Mouse (Mus musculus): ENCODE measurements around the gene Rbms3. TPM values are rescaled to one million over a fixed set of nuclear protein-coding genes. Genes with fewer than 3 reads are reported as not detected.

Gene Rbms3
- total RNA-seq, 2 experiments from 2014 or later = 10.9 to 11.6 TPM

- intact Hi-C loops (cut with DNase I) = no loop called here
- DNase-seq = no peak
These were observed 354.9 kb downstream of the Rbms3 start for GRCm38 (mm10) chr9:117274846-117275245.

GRCm38 (mm10) chr9:117259614-117260013 is 370.1 kb downstream of the Rbms3 start:
- intact Hi-C loops (cut with DNase I) = no loop called here
- no peak for DNase-seq

DNA sequence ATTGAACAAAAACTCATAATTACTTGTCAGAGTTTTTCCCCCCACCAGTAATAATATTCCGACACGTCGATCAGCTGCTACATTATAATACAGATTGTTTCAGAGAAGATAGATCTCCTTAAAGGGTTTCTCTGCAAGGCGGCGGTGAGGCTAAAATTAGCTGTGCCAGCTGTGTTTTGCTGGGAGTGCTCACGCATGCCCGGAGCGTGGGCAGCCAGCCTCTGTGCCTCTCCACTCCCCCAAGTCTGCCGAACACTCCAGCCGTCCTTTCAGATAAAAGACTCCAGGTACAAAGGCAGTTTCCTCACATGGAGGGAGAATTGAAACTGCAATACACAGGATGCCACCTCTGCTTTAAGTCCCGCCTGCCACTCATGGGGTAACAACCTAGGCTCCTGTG is 376.4 kb downstream of the Rbms3 start:
- peak; percentile 25 to 26 for DNase-seq
- intact Hi-C loops (cut with DNase I) = loop anchor here (5.0 kb wide), 3 partner anchors 61 to 191 kb away; no protein-coding TSS in a partner anchor

DNA sequence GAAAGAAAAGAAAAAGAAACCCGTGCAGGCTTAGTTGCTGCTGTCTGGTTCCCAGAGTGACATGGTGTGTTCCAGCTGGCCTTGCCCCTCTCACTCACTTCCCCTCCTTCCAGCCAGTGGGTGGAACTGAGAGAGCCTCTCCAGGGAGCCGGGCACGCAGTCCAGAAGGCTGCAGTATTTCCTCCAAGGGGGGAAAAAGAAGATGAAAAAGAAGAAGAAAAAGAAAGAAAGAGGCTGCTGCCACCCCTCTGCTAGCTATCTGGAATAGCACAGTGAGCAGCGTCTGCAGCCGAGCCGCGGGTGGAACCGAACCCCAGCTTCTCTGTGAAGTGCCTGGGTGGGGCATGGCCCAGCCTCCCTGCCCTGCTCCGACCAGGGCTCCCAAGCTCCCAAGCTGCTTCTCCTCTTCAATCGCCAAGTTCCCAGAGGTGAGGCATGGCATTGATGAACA is 377.3 kb downstream of the Rbms3 start:
- peak; percentile 60 to 69 for DNase-seq
- intact Hi-C loops (cut with DNase I) = loop anchor here (5.0 kb wide), 3 partner anchors 60 to 190 kb away; no protein-coding TSS in a partner anchor

DNA sequence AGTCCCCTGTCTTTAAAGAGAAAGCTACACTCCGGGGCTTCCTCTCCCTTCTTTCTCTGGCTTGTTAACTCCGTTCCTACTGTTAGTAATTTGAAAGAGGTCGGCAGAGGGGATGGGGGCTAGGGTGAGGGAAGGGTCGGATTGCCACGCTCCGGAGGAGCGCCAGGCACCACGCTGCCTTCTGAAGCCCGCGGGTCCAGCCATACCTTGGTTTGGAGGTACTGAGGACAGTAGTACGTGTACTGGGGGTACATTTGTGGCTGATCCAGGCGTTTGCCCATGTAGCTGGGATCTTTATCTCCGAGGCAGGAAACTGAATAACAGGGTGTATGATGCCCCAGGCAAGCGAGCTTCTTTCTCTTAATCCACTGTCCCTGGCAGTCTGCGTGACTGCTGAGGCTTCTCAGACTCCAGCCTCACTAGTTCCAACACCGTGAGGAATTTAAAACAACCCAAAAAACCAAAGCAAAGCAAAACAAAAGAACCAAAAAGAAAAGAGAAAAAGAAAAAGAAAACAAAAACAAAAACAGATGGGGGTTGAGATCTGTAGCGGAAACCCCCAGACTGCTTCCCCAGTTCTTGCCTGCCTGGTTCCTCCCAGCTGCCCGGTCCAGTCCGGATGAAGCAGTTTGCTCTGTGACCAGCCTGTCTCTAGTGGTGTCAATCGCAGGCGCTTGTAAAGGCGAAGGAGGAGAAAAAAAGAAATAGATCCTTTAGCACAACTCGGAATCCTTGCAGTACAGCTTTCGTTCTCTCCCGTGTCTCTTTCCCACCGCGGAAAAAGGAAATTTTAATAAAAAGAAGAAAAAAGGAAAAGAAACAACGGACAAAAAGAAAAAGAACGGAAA is 378.0 kb downstream of the Rbms3 start:
- DNase-seq = peak; percentile 52 to 53
- intact Hi-C loops (cut with DNase I) = loop anchor here (5.0 kb wide), 3 partner anchors 59 to 189 kb away; no protein-coding TSS in a partner anchor

- no peak for DNase-seq
- intact Hi-C loops (cut with DNase I) = loop anchor here (5.0 kb wide), 3 partner anchors 58 to 188 kb away; no protein-coding TSS in a partner anchor
These were observed 378.9 kb downstream of the Rbms3 start for GRCm38 (mm10) chr9:117250831-117251165.

DNA sequence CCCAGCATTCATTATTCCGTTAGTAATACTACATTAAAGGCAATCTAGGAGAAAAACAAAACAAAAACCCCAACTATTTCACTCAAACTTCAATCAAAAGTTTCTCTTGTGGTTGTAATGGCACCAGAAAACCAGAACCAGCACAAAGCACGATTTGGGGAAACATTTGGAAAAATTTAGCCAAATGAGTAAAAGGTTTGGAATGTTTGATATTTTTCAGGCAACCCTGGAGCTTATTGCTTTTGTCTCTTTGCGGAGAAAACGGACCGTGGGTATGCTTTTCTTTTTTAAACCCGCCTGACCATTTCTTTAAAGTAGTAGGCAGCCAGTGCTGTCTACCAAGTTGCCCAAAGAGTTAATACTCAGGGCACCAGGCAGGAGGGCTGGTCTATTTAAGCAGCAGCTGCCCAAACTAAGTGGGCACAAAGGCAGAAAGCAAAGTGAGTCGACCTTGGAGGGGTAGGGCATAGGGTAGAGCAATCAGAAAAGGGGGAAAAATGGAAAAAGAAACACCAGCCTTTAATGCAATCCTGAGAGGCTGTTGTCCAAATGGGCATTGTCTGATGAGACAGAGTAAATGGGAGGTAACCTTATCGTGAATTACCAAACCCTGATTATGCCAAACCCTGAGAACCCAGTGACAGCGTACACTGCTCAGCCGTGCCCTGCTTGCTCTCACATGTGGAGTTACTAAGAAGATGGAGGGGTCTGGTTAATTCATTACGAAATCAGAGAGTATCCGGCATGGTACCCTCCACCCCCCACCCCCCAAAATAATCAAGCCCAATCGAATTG is 379.5 kb downstream of the Rbms3 start:
- DNase-seq = peak in 1 of 2 experiments; percentile 21
- intact Hi-C loops (cut with DNase I) = loop anchor here (5.0 kb wide), 3 partner anchors 58 to 188 kb away; no protein-coding TSS in a partner anchor

- intact Hi-C loops (cut with DNase I) = no loop called here
- DNase-seq = peak in 1 of 2 experiments; percentile 16
These were observed 382.3 kb downstream of the Rbms3 start for GRCm38 (mm10) chr9:117247311-117247980.

DNA sequence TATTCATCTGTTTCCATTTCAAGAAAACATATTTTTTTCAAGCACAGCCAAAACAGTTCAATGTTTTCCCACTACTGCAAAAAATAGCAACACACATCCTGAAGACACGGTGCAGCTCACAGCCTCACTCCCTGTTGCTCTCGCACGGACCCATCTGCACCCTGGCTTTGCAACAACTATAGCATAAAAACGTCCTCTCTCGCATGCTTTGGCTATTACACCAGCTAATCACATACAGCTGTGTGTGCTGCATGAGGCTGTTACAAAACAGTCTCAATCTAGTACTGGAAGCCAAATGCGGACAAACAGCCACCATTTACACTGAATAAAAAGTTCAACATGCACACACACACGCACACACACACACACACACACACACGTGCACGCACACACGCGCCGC is 383.5 kb downstream of the Rbms3 start:
- intact Hi-C loops (cut with DNase I) = no loop called here
- DNase-seq = no peak

DNA sequence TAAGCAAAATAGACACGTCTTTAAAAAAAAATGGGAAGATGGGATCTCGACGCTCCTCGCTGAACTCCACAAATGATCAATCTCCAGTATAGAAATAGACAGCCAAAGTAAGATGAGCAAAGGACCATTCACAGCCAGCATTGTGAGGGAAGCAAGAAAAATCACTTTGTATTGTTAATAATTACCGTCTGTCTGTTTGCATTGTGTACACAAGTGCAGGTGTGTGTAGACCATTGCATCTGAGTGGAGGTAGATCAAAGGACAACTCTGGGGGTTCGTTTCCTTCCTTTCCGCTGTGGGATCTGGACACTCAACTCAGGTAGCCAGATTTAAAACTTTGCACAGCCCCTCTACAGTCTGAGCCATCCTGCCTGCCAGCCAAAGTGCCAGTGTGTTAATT is 386.3 kb downstream of the Rbms3 start:
- DNase-seq = no peak
- intact Hi-C loops (cut with DNase I) = no loop called here

DNA sequence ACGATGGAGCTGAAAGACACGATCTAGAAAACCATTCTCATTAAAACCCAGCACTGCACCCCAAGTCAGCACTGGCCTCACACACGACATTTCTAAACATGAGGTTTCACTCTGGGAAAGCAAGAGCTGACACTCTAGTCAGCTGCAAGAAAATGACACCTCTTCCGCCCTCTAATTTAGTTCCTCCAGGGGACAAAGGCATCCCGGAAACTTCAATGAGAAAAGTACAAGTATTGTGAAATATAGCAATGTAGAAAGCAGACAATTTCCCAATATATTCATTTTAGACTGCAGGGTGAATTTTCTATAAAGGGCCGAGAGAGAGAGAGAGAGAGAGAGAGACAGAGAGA is 395.0 kb downstream of the Rbms3 start:
- no peak for DNase-seq
- intact Hi-C loops (cut with DNase I) = no loop called here

GRCm38 (mm10) chr9:117234065-117234725 is 395.5 kb downstream of the Rbms3 start:
- intact Hi-C loops (cut with DNase I) = no loop called here
- DNase-seq = no peak

DNA sequence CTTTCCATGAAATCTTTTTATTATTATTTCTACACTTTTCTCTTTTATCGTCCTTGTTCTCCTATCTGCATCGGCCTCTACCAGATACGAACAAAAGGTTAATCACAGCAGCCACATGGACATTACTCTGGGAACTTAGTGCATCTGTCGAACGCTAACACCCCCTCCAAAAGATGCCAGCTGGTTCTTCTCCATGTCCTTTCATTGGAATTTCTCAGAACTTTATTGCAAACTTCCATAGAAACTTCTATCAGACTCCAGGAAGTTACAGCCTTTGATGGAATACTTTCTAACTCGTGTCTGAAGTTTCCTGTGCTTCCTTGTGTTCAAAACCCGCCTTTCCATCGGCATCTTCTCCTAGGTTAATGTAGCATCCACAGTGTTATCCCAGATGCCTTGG is 407.0 kb downstream of the Rbms3 start:
- no peak for DNase-seq
- intact Hi-C loops (cut with DNase I) = no loop called here

- DNase-seq = no peak
- intact Hi-C loops (cut with DNase I) = no loop called here
These were observed 408.2 kb downstream of the Rbms3 start for GRCm38 (mm10) chr9:117221481-117221880.

DNA sequence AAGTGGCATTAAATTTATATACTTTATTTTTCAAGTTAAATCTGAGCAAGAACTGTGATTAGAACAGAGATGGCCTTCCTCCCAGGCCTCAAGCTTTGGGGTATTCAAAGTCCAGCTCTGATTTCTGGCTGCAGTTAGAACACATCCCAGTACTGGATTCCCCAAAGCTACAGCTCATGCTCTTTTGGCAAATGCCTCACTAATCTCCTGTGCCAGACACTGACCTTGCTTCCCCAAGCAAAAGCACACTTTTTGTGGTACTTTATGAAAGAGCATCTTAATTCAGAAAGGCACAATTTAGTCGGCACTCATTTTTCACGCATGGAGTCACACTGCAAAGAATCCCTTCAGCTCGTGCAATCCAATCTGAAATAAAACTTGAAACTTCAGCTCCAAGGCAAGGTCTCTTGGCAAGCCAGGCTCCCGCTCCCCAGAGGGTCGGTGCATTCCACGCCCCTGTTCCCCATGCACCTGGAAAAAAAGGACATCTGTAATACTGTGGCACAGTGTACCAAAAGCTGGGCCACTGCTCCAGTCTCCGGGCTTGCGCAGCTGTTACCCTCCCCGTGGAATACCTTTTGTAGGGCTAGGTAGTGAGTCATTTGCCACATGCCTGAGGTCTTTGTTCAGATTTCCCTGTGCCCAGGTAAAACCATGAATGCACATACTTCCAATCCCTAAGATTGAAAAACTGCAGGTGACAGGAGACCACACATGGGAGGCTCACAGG is 413.5 kb downstream of the Rbms3 start:
- no peak for DNase-seq
- intact Hi-C loops (cut with DNase I) = no loop called here

DNA sequence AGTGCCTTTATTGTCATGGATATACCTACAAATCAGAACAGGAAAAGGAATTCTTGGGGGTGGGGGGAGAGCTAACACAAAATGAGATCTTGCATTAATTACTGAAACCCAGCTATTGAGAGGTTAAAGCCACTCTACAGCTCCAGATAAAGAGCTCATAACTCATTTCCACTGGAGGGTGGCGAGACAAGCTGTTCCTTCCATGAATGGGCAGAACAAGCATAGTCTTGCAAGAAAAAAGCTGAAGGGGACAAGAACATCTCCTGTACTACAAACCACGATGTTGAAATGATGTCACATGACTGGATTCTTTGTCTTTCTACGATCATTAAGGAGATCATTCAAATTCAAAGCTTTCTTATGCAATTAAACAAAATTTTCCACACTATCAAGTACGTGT is 417.7 kb downstream of the Rbms3 start:
- no peak for DNase-seq
- intact Hi-C loops (cut with DNase I) = no loop called here

GRCm38 (mm10) chr9:117210344-117210743 is 419.4 kb downstream of the Rbms3 start:
- no peak for DNase-seq
- intact Hi-C loops (cut with DNase I) = no loop called here

DNA sequence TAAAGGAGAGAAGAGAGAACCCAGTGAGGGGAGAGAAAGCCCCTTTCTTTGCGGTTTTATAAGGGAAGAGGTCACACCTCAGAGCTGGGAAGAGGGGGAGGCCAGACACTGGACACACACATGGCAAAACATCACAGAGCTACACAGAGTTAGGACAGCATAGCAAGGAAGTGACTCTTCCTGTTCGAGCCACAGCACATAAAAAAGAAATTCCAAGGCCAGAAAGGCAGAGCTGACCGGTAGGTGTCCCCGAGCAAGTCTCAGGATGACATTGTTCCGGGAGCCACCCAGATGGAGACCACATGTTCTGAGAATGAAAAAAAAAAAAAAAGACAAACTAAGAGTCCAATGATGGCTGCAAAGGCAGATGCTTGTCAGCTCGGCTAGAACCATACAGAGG is 424.3 kb downstream of the Rbms3 start:
- DNase-seq = no peak
- intact Hi-C loops (cut with DNase I) = no loop called here

DNA sequence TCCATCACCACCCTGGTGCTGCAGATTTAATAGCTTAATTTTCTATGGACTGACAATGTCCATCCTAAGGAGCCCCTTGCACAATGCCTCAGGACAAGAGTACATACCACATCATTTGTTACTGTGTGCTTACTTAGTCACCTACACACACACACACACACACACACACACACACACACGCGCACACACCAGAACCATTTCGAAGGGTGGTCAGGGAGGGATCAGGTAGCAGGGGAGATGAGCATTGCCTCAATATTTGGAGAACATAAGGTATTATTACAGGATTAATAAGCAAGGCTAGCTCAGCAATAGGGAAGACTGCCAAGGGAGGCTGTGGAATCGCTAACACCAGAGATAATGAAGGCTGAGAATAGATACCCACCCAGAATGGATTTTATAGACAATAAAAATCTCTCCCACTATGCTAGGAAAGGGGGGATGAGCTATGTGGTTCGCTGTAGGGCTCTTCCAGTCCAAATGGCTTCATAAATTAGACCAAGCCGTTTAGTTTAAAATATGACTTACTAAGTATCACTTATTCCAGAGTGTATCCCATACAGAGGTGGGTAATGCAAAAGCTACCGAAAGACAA is 429.6 kb downstream of the Rbms3 start:
- intact Hi-C loops (cut with DNase I) = no loop called here
- DNase-seq = no peak
